Mouse (Mus musculus) cerebellum, adult 2 months (tissue): ENCODE results near the gene Nckap5. TPM values are rescaled to one million over a fixed set of nuclear protein-coding genes. Genes with fewer than 3 reads are reported as not detected.
A peak's percentile ranks its signal among the peaks of the same experiment; 100 is the strongest.

Source experiments
- DNase-seq, 2 experiments: peaks; one replicate each; pipeline ENCODE4 v3.0.0; 2021
- H3K27ac ChIP-seq: fragments of 200-500 bp; 2 replicates; pipeline ENCODE4 v1.5.1; 2012; ENCODE audit warnings: low read length, control low read depth, inconsistent platforms; ENCODE audit not compliant: insufficient read depth
- H3K27me3 ChIP-seq: fragments of 200-500 bp; 2 replicates; pipeline ENCODE4 v1.6.1; 2012; ENCODE audit warnings: inconsistent platforms, mild to moderate bottlenecking, low read length, moderate library complexity; ENCODE audit not compliant: control insufficient read depth, insufficient read depth
- H3K4me1 ChIP-seq: fragments of 200-500 bp; 2 replicates; pipeline ENCODE4 v1.6.1; 2011; ENCODE audit warnings: low read length; ENCODE audit not compliant: control insufficient read depth, insufficient read depth
- H3K4me3 ChIP-seq: fragments of 200-500 bp; replicated peaks from 2 replicates; pipeline ENCODE3; 2011; ENCODE audit warnings: mild to moderate bottlenecking, low read depth, low read length, control low read depth; ENCODE audit not compliant: insufficient read depth
- CTCF ChIP-seq: fragments of 200-500 bp; IDR thresholded peaks from 2 replicates; pipeline ENCODE4 v1.5.1; 2011; ENCODE audit warnings: low read depth, mild to moderate bottlenecking, control low read depth, low read length, moderate library complexity, borderline replicate concordance; ENCODE audit not compliant: insufficient read depth
- POLR2A ChIP-seq: fragments of 200-500 bp; IDR thresholded peaks from 2 replicates; pipeline ENCODE4 v1.6.1; 2011; ENCODE audit warnings: low read length, control low read depth, borderline replicate concordance; ENCODE audit not compliant: insufficient read depth
- WGBS: fragments of 180-500 bp; shearing (Covaris S2); methylation state at CpG from one replicate; pipeline ENCODE4 v1.1.7; 2018; 5-methylcytosine and 5-hydroxymethylcytosine counted together
- polyA plus RNA-seq: library from polyadenylated mRNA; depleted of rRNA; stranded (reverse); fragments of >200 nt; gene quantifications from 2 replicates; pipeline ENCODE4 v1.2.3, GENCODE M21; 2012

Nckap5 gene
- polyA plus RNA-seq, 1 experiment: 2.1 TPM

DNA sequence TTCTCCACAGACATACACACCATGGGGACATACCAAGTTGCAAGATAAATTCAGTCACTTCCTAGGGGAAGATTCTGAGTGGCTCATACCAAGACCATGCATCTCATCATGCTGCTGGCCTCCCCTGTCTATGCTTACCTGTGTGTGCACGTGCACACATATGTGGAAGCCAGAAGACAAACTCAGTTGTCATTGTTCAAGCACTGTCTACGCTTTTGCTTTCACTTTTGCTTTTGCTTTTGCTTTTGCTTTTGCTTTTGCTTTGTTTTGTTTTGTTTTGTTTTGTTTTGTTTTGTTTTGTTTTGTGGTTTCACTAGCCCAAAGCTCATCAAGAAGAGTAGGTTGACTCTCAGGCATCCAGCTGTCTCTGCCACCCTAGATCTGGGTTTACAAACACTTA lies 67.4 kb downstream of the Nckap5 start:
- H3K4me3 ChIP-seq: no peak overlapping the region
- no peaks in the 10 kb centered on the region; the same call in 1 of the 2 replicates for H3K27me3 ChIP-seq
- TF ChIP-seq CTCF (no peak), POLR2A (no peak)
- H3K27ac ChIP-seq: no peak overlapping the region
- 96% methylated on average over 2 of the region's 2 CpGs for WGBS
- H3K4me1 ChIP-seq: no peaks in the 10 kb centered on the region
- no peak for DNase-seq

DNA sequence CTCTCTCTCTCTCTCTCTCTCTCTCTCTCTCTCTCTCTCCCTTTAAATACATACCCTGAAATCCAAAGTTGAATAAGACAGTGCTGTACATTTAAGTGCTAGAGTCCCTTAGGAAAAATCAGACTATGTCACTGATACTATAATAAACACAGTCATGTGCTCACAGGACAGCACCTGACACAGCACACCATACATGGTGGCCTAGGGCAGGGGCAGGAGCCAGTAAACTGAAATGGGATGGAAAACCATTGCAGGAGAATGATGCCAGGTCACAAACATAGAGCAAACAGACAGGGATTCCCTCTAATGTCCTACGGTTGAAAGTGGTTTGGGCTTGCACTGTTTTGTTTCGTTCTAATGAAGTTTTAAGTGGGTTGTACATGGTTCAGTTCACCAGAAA lies 70.2 kb downstream of the Nckap5 start:
- H3K4me1 ChIP-seq: no peaks in the 10 kb centered on the region
- no peak overlapping the region for H3K27ac ChIP-seq
- DNase-seq: no peak
- TF ChIP-seq CTCF (no peak), POLR2A (no peak)
- WGBS: 54% methylated on average over 2 of the region's 2 CpGs
- no peaks in the 10 kb centered on the region; the same call in 1 of the 2 replicates for H3K27me3 ChIP-seq
- H3K4me3 ChIP-seq: no peak overlapping the region

DNA sequence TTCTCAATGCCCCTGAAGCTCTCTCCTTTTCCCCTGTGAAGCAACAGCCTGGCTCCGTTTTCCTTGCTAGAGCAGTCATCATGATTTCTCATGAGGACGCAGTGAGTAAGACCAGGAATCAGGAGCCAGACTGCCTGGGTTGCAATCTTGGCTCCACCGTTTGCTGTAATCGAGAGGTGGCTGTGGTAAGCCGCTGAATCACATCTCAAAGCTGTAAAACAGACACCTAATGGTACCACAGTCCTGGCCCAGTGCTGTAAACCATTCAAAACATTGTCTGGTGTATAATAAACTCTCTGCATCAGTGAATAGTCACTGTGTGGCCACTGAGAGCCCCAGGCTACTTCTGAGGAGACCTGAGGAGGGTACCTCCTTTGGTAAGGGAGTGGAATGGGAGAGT lies 74.9 kb downstream of the Nckap5 start:
- no peaks in the 10 kb centered on the region for H3K4me1 ChIP-seq
- no peak for TF ChIP-seq POLR2A
- TF ChIP-seq CTCF: no peak
- WGBS: 57% methylated on average over 5 of the region's 5 CpGs
- DNase-seq: no peak
- H3K27ac ChIP-seq: no peak overlapping the region
- no peak overlapping the region for H3K4me3 ChIP-seq
- H3K27me3 ChIP-seq: no peaks in the 10 kb centered on the region; the same call in 1 of the 2 replicates

DNA sequence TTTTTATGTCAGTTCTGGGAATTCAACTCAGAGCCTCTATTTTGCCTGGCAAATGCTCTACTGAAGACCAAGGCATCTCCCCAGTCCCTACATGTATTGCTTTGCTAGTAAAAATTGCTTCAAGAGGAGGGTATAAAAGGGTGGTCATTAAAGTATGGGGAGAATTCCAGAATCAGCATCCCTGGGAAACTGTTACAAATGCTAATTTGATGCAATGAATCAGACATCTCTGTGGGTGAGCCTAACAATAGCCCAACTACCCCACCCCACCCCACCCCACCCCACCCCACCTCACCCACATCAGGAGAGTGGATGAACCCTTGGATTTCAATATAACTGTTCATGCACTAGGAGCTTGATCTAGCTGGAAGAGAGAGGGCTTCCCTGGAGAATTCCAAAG lies 77.0 kb downstream of the Nckap5 start:
- H3K4me1 ChIP-seq: no peaks in the 10 kb centered on the region
- no peaks in the 10 kb centered on the region; the same call in 1 of the 2 replicates for H3K27me3 ChIP-seq
- TF ChIP-seq POLR2A (no peak), CTCF (no peak)
- DNase-seq: no peak
- H3K27ac ChIP-seq: no peak overlapping the region
- no peak overlapping the region for H3K4me3 ChIP-seq

DNA sequence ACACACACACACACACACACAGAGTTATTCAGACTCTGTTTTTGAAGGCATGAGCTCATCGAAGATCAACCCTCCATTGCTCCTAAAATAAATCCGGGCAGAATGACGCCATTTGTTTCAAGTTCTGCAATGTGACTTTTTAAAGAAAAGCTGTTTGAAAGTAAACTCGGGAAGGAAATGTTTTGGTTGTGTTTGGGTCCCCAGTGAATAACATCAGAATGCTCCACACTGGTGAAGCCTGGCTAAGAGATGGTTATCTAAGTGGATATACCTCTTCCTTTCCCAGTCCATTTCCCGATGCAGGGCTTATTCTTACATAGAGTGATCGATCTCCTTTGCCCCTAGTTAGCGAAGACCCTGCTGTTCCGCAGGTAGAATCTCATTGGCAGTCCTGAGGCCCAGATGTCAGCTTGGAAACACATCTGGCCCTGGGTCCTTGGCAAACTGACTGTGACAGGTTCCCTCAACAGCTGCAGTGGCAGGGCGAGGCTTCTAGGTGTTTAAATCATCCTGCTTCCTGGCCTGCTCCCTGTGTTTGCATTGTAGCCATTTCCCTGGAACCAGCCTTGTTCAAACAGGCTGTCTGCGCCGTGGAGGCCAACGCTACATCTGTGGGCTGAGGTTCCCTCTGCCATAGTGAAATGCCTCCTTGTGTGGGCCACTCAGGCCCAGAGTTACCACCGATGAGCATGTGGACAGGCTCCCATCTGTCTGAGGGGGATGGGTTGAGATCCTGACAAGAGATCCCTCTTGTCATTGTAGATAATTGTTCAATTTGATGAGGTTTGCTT lies 78.2 kb downstream of the Nckap5 start:
- no peak overlapping the region for H3K4me3 ChIP-seq
- 74% methylated on average over 13 of the region's 13 CpGs for whole genome bisulfite sequencing
- no peak overlapping the region for H3K27ac ChIP-seq
- no peak for DNase-seq
- no peak for TF ChIP-seq CTCF
- no peak for TF ChIP-seq POLR2A
- H3K4me1 ChIP-seq: no peaks in the 10 kb centered on the region
- H3K27me3 ChIP-seq: no peaks in the 10 kb centered on the region; the same call in 1 of the 2 replicates

DNA sequence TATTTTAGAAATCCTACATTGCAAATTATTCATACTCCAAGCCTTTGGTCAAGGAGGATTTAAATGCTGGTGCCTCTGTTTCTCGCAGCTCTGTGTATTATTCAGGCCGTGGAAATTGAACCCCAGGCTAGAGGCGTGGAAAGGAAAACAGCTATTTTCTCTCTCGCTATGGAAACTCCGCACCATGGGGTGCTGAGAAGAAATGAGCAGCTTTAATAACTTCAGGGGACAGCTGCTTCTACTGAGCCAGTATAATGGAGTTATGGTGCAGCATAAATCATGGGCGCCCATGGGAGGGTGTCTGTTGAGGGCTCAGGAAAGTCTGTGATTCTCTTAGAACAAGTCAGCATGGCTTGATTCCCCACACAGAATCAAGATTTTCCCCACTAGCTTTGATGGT lies 79.5 kb downstream of the Nckap5 start:
- Histone ChIP-seq H3K4me3 (no peak overlapping the region), H3K4me1 (no peaks in the 10 kb centered on the region), H3K27me3 (no peaks in the 10 kb centered on the region; the same call in 1 of the 2 replicates), H3K27ac (no peak overlapping the region)
- 53% methylated on average over 6 of the region's 6 CpGs for WGBS
- TF ChIP-seq CTCF (no peak), POLR2A (no peak)
- peak in 1 of 2 experiments; percentile 4 for DNase-seq

DNA sequence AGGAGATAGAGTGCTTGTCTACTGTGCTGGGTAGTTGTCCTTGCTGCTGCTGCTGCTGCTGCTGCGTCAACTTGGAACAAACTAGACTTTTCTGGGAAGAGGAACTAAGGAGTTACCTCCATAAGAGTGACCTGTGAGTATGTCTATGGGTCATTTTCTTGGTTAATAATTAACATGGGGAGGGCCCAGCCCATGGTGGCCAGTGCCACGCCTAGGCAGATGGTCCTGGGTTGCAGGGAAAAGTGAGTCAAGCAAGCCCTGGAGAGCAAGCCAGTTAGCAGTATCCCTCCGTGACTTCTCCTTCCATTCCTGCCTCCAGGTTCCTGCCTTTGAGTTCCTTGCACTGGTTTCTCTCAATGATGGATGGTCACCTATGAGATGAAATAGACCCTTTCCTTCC lies 80.4 kb downstream of the Nckap5 start:
- TF ChIP-seq CTCF (no peak), POLR2A (no peak)
- Histone ChIP-seq H3K4me3 (no peak overlapping the region), H3K27me3 (no peaks in the 10 kb centered on the region; the same call in 1 of the 2 replicates), H3K4me1 (no peaks in the 10 kb centered on the region), H3K27ac (no peak overlapping the region)
- 97% methylated on average over 3 of the region's 3 CpGs for WGBS
- no peak for DNase-seq

DNA sequence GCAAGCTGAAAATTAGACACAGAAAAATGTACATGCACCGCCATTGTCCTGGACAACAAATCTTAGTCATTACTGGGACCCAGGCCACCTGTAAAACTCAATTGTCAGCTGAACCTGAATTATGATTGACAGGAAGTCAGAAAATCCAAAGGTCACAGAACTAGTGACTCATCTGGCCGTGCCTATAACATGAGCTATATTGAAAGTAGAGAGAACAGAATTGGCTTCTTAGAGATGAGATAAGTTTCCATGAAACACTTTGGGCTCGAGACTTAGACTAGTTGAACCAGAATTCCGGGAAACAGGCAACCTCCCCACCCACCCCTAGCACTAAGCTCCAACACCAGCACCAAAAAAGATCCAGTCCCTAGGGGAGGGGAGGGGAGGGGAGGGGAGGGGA lies 82.7 kb downstream of the Nckap5 start:
- 81% methylated on average over 4 of the region's 4 CpGs for WGBS
- TF ChIP-seq CTCF (no peak), POLR2A (no peak)
- no peak for DNase-seq
- H3K4me1 ChIP-seq: no peaks in the 10 kb centered on the region
- no peak overlapping the region for H3K27ac ChIP-seq
- H3K27me3 ChIP-seq: no peaks in the 10 kb centered on the region
- no peak overlapping the region for H3K4me3 ChIP-seq
